Comparison of ENCODE assay signal across 8 mouse cellular contexts in genomic region chr4:133755861-133756371, GRCm38 (mm10). TPM values are rescaled to one million over a fixed set of nuclear protein-coding genes. Genes with fewer than 3 reads are reported as not detected.
DNase-seq lines count a peak whose midpoint lies in the region; ATAC-seq and TF ChIP-seq lines count a peak whose summit lies in the region.

No protein-coding gene starts in this region.

- WGBS in kidney, embryonic 16.5 days, result 5% methylated on average over 11 of the region's 11 CpGs
- WGBS in embryonic facial prominence, embryonic 14.5 days, result 3% methylated on average over 11 of the region's 11 CpGs
- WGBS in limb, embryonic 13.5 days, result 3% methylated on average over 11 of the region's 11 CpGs
- 17% methylated on average over 11 of the region's 11 CpGs for WGBS in small intestine, adult 2 months

- H3K27me3 ChIP-seq in kidney, embryonic 16.5 days (ENCODE audit: insufficient read depth, low read length), result no peaks in the 10 kb centered on the region
- no peaks in the 10 kb centered on the region for H3K27me3 ChIP-seq in embryonic facial prominence, embryonic 14.5 days (replicated peaks; ENCODE audit: control insufficient read depth, insufficient read depth, low read length)
- H3K27me3 ChIP-seq in limb, embryonic 13.5 days, result no peaks in the 10 kb centered on the region
- no peaks in the 10 kb centered on the region; the same call in 1 of the 2 replicates for H3K27me3 ChIP-seq in small intestine, adult 2 months (ENCODE audit: control insufficient read depth, insufficient read depth, low read length)

- H3K4me1 ChIP-seq in kidney, embryonic 16.5 days (ENCODE audit: insufficient read depth, low read length), result peaks cover 18% of the 10 kb centered on the region
- H3K4me1 ChIP-seq in embryonic facial prominence, embryonic 14.5 days (ENCODE audit: control insufficient read depth, insufficient read depth, low read length), result peaks cover 18% of the 10 kb centered on the region
- H3K4me1 ChIP-seq in limb, embryonic 13.5 days, result peaks cover 18% of the 10 kb centered on the region
- H3K4me1 ChIP-seq in small intestine, adult 2 months (ENCODE audit: control insufficient read depth, insufficient read depth, insufficient read length, low read length), result peaks cover 15% of the 10 kb centered on the region

- no peaks in the 10 kb centered on the region for H3K36me3 ChIP-seq in kidney, embryonic 16.5 days (ENCODE audit: insufficient read depth, low read length)
- H3K36me3 ChIP-seq in embryonic facial prominence, embryonic 14.5 days (ENCODE audit: control insufficient read depth, insufficient read depth, low read length), result no peaks in the 10 kb centered on the region
- no peaks in the 10 kb centered on the region for H3K36me3 ChIP-seq in limb, embryonic 13.5 days
- H3K36me3 ChIP-seq in small intestine, adult 2 months (ENCODE audit: control insufficient read depth, insufficient read depth, low read length), result no peaks in the 10 kb centered on the region

- no peaks in the 10 kb centered on the region for H3K9me3 ChIP-seq in kidney, embryonic 16.5 days (ENCODE audit: low read length)
- H3K9me3 ChIP-seq in embryonic facial prominence, embryonic 14.5 days (ENCODE audit: control insufficient read depth, low read length), result no peaks in the 10 kb centered on the region
- H3K9me3 ChIP-seq in limb, embryonic 13.5 days, result no peaks in the 10 kb centered on the region

- TF ChIP-seq POLR2A in small intestine, adult 2 months (IDR thresholded peaks at IDR 0.05; ENCODE audit: low read depth, low read length), result no peak

- H3K4me3 ChIP-seq in kidney, embryonic 16.5 days (ENCODE audit: low read length), result peak overlapping the region; percentile 100
- H3K4me3 ChIP-seq in embryonic facial prominence, embryonic 14.5 days (ENCODE audit: low read depth, low read length), result peak overlapping the region; percentile 100
- H3K4me3 ChIP-seq in limb, embryonic 13.5 days, result peak overlapping the region; percentile 100
- peak overlapping the region; percentile 25; the same call in 1 of the 2 replicates for H3K4me3 ChIP-seq in small intestine, adult 2 months (ENCODE audit: low read depth, low read length)

- no peak for DNase-seq in kidney, adult 18-20 months
- peak; percentile 74 for DNase-seq in MN1 (ENCODE audit: low spot score)
- peak; percentile 41 for DNase-seq in embryonic facial prominence, embryonic 14.5 days (ENCODE audit: low spot score)
- no peak for DNase-seq in spleen, postnatal 4 days (ENCODE audit: low spot score in 2 of 2)
- no peak for DNase-seq in layer of hippocampus, postnatal 25 days (ENCODE audit: extremely low spot score in 1 of 2, low spot score in 1 of 2)

- H3K4me2 ChIP-seq in kidney, embryonic 16.5 days (replicated peaks; ENCODE audit: low read depth, low read length), result peak overlapping the region; percentile 87
- peak overlapping the region; percentile 94 for H3K4me2 ChIP-seq in embryonic facial prominence, embryonic 14.5 days (ENCODE audit: low read depth, low read length)
- H3K4me2 ChIP-seq in limb, embryonic 13.5 days (replicated peaks), result peak overlapping the region; percentile 92

- no peak for TF ChIP-seq CTCF in small intestine, adult 2 months (IDR thresholded peaks at IDR 0.05; ENCODE audit: extremely low read depth, insufficient read length, insufficient replicate concordance, low read depth, low read length)

- ATAC-seq in kidney, embryonic 16.5 days (ENCODE audit: low FRiP score, low TSS enrichment), result no peak
- no peak for ATAC-seq in embryonic facial prominence, embryonic 14.5 days (ENCODE audit: low read depth)
- ATAC-seq in limb, embryonic 13.5 days (ENCODE audit: low FRiP score, low read depth), result no peak

- H3K27ac ChIP-seq in kidney, embryonic 16.5 days (ENCODE audit: low read length), result peak overlapping the region; percentile 100
- peak overlapping the region; percentile 100 for H3K27ac ChIP-seq in embryonic facial prominence, embryonic 14.5 days (replicated peaks; ENCODE audit: low read depth, low read length)
- peak overlapping the region; percentile 100 for H3K27ac ChIP-seq in limb, embryonic 13.5 days
- peak overlapping the region; percentile 100 for H3K27ac ChIP-seq in small intestine, adult 2 months (ENCODE audit: insufficient read depth, low read depth, low read length)

- H3K9ac ChIP-seq in kidney, embryonic 16.5 days (replicated peaks; ENCODE audit: low read length), result peak overlapping the region; percentile 100
- peak overlapping the region; percentile 89 for H3K9ac ChIP-seq in embryonic facial prominence, embryonic 14.5 days (ENCODE audit: low read depth, low read length)
- peak overlapping the region; percentile 100; the same call in 1 of the 2 replicates for H3K9ac ChIP-seq in limb, embryonic 13.5 days

RNA-seq across cellular contexts. Expression of gene Arid1a, which starts 0.7 kb away (rescaled TPM):
- 30.5 and 35.0 TPM in 2 replicates for polyA plus RNA-seq in kidney, embryonic 16.5 days (2015; fragmentation: Nextera tagmentation; extraction: Ambion mirVana)
- polyA plus RNA-seq in embryonic facial prominence, embryonic 14.5 days (2014; fragmentation: Nextera tagmentation; extraction: Ambion mirVana), result 29.1 and 29.6 TPM in 2 replicates
- polyA plus RNA-seq in limb, embryonic 13.5 days (2015; fragmentation: Nextera tagmentation; extraction: Ambion mirVana), result 34.0 and 35.8 TPM in 2 replicates
- polyA plus RNA-seq in small intestine, adult 2 months (2012; rRNA removed), result 42.1 and 74.9 TPM in 2 replicates
- total RNA-seq in layer of hippocampus, postnatal 25 days (2021), result 10 to 100 TPM; 68.5 to 88.4 TPM

Comparison
In these comparisons a context has a peak if more than half of its experiments do, and no peak if none do; other contexts are left out.
1. H3K4me3 ChIP-seq: peak in every context shown above with its lines; median percentile 100 in kidney, embryonic 16.5 days; 100 in embryonic facial prominence, embryonic 14.5 days; 100 in limb, embryonic 13.5 days; 25 in small intestine, adult 2 months.
2. DNase-seq: peak in MN1 (single experiment) and embryonic facial prominence, embryonic 14.5 days (single experiment); none in kidney, adult 18-20 months (single experiment), spleen, postnatal 4 days (0 of 2) and layer of hippocampus, postnatal 25 days (0 of 2).
3. Peak in every context shown above with its lines, with median percentiles within 50 percentile points of each other: H3K27ac ChIP-seq, H3K4me2 ChIP-seq and H3K9ac ChIP-seq.